20 mouse cellular contexts compared by ENCODE assay signal in genomic region chr6:71799391-71799790, GRCm38 (mm10). TPM values are rescaled to one million over a fixed set of nuclear protein-coding genes. Genes with fewer than 3 reads are reported as not detected.
DNase-seq lines count a peak whose midpoint lies in the region; ATAC-seq and TF ChIP-seq lines count a peak whose summit lies in the region.
"Had no signal": no experiment of that assay in that cellular context is flagged by ENCODE, and none has a peak within 500 bp of the region (broad histone marks: within the 10 kb centered on the region; RNA-seq: fewer than 3 reads in every experiment).

No protein-coding gene starts in this region.

- H3K4me1 ChIP-seq in liver, embryonic 13.5 days (replicated peaks), result peaks cover 44% of the 10 kb centered on the region
- H3K4me1 ChIP-seq in liver, postnatal 0 days (ENCODE audit: insufficient read depth), result 0 out of 2 replicates have a peak, but pooled peaks cover 4% of the 10 kb centered on the region
- H3K4me1 ChIP-seq: forebrain, embryonic 12.5 days; intestine, embryonic 15.5 days had no signal

- TF ChIP-seq CTCF in liver, postnatal 0 days (IDR thresholded peaks at IDR 0.05; ENCODE audit: low read depth), result no peak

- no peak overlapping the region for H3K4me2 ChIP-seq in liver, embryonic 13.5 days
- no peak overlapping the region for H3K4me2 ChIP-seq in liver, postnatal 0 days (ENCODE audit: low read depth, low read length)
- H3K4me2 ChIP-seq: embryonic facial prominence, embryonic 13.5 days; forebrain, embryonic 12.5 days; heart, embryonic 11.5 days; heart, embryonic 15.5 days; hindbrain, embryonic 14.5 days; intestine, embryonic 15.5 days had no signal

- no peaks in the 10 kb centered on the region for H3K9me3 ChIP-seq in liver, embryonic 13.5 days (replicated peaks)
- no peaks in the 10 kb centered on the region for H3K9me3 ChIP-seq in liver, postnatal 0 days (ENCODE audit: low read length)
- H3K9me3 ChIP-seq: embryonic facial prominence, embryonic 13.5 days; forebrain, embryonic 12.5 days; heart, embryonic 15.5 days; hindbrain, embryonic 10.5 days; intestine, embryonic 15.5 days had no signal

- no peak for TF ChIP-seq EP300 in liver, postnatal 0 days (IDR thresholded peaks at IDR 0.05; ENCODE audit: low read depth)

- peak; percentile 40 for DNase-seq in adrenal gland, postnatal 14 days
- DNase-seq in adrenal gland, postnatal 10 days, result no peak
- DNase-seq in liver, embryonic 13.5 days, result no peak
- DNase-seq in liver, postnatal 0 days, result no peak
- DNase-seq in R1 (ENCODE audit: low read depth, low spot score), result peak; percentile 41
- DNase-seq in kidney, postnatal 25 days, result no peak
- DNase-seq: cerebellum, adult 18-20 months; cerebellum, adult 9-11 months; cerebellum, postnatal 36 days; gastrocnemius, postnatal 14 days; heart, adult 2 months had no signal

- no peak for ATAC-seq in liver, embryonic 13.5 days (ENCODE audit: low read depth)
- no peak for ATAC-seq in liver, postnatal 0 days
- ATAC-seq: activated CD4-positive, CD25-positive, alpha-beta regulatory T cell, adult 4 months; forebrain, embryonic 16.5 days; intestine, embryonic 15.5 days had no signal

- peak overlapping the region; percentile 13; the same call in 1 of the 2 replicates for H3K27ac ChIP-seq in liver, embryonic 13.5 days
- no peak overlapping the region for H3K27ac ChIP-seq in liver, postnatal 0 days (ENCODE audit: low read depth)
- H3K27ac ChIP-seq: embryonic facial prominence, embryonic 13.5 days; forebrain, embryonic 12.5 days; heart, adult 2 months; heart, embryonic 15.5 days; hindbrain, embryonic 10.5 days; hindbrain, embryonic 14.5 days; intestine, embryonic 15.5 days had no signal

- H3K27me3 ChIP-seq in liver, embryonic 13.5 days, result no peaks in the 10 kb centered on the region
- H3K27me3 ChIP-seq in liver, postnatal 0 days (ENCODE audit: insufficient read depth, low read length), result no peaks in the 10 kb centered on the region
- H3K27me3 ChIP-seq: forebrain, embryonic 12.5 days; heart, embryonic 15.5 days; intestine, embryonic 15.5 days had no signal

- no peak overlapping the region for H3K4me3 ChIP-seq in liver, embryonic 13.5 days (replicated peaks)
- no peak overlapping the region for H3K4me3 ChIP-seq in liver, postnatal 0 days (ENCODE audit: low read depth, low read length)
- H3K4me3 ChIP-seq: embryonic facial prominence, embryonic 13.5 days; forebrain, embryonic 12.5 days; heart, adult 2 months; heart, embryonic 15.5 days; hindbrain, embryonic 10.5 days; intestine, embryonic 15.5 days had no signal

- whole genome bisulfite sequencing in liver, embryonic 13.5 days (ENCODE audit: insufficient replicate concordance), result 74% methylated on average over 3 of the region's 3 CpGs
- 71% methylated on average over 3 of the region's 3 CpGs for WGBS in liver, postnatal 0 days (ENCODE audit: insufficient replicate concordance)

- no peaks in the 10 kb centered on the region for H3K36me3 ChIP-seq in liver, embryonic 13.5 days
- H3K36me3 ChIP-seq in liver, postnatal 0 days (replicated peaks; ENCODE audit: insufficient read depth, low read length), result no peaks in the 10 kb centered on the region
- H3K36me3 ChIP-seq: embryonic facial prominence, embryonic 13.5 days; forebrain, embryonic 12.5 days; heart, embryonic 15.5 days; intestine, embryonic 15.5 days had no signal

- H3K9ac ChIP-seq in liver, embryonic 13.5 days, result no peak overlapping the region
- H3K9ac ChIP-seq in liver, postnatal 0 days (replicated peaks), result no peak overlapping the region
- H3K9ac ChIP-seq: embryonic facial prominence, embryonic 13.5 days; forebrain, embryonic 12.5 days; heart, embryonic 15.5 days; hindbrain, embryonic 14.5 days; intestine, embryonic 15.5 days had no signal

RNA-seq across cellular contexts. Expression of gene Mrpl35, which starts 27.4 kb away (rescaled TPM):
- total RNA-seq in adrenal gland, postnatal 14 days (2021), result 50.1 and 54.5 TPM in 2 replicates
- total RNA-seq in adrenal gland, postnatal 10 days (2021), result 10 to 100 TPM; 54.7 to 62.4 TPM
- 78.1 and 86.8 TPM in 2 replicates for polyA plus RNA-seq in liver, embryonic 13.5 days (2015; fragmentation: Nextera tagmentation; extraction: Ambion mirVana)
- polyA plus RNA-seq in liver, postnatal 0 days (2015; fragmentation: Nextera tagmentation; extraction: Ambion mirVana), result 57.3 and 59.4 TPM in 2 replicates

RNA-seq across cellular contexts. Expression of gene Immt, which starts 31.7 kb away (rescaled TPM):
- total RNA-seq in adrenal gland, postnatal 14 days (2021), result 387 and 402 TPM in 2 replicates
- 100 to 1,000 TPM; 382 to 423 TPM for total RNA-seq in adrenal gland, postnatal 10 days (2021)
- polyA plus RNA-seq in liver, embryonic 13.5 days (2015; fragmentation: Nextera tagmentation; extraction: Ambion mirVana), result 158 and 161 TPM in 2 replicates
- polyA plus RNA-seq in liver, postnatal 0 days (2015; fragmentation: Nextera tagmentation; extraction: Ambion mirVana), result 82.5 and 88.1 TPM in 2 replicates

Comparison
In these comparisons a context has a peak if more than half of its experiments do, and no peak if none do; other contexts are left out.
1. DNase-seq: peak in adrenal gland, postnatal 14 days (single experiment) and R1 (single experiment); none in adrenal gland, postnatal 10 days (single experiment), liver, embryonic 13.5 days (single experiment), liver, postnatal 0 days (single experiment) and kidney, postnatal 25 days (0 of 2).